Mouse (Mus musculus) Patski (cell line): ENCODE results near the gene Kbtbd6. TPM values are rescaled to one million over a fixed set of nuclear protein-coding genes. Genes with fewer than 3 reads are reported as not detected.

Experiments
- ATAC-seq: fragments of 100-300 bp; one replicate; pipeline ENCODE4 v1.8.0; 2021
- CTCF ChIA-PET: fragments of 350-600 bp; sonication (Branson Sonifier 250); formaldehyde crosslinking; loops from one replicate; lab custom pipeline; 2022; ENCODE audit warnings: inconsistent platforms; lab: Charles Lee
- POLR2A ChIA-PET: fragments of 350-600 bp; sonication (Branson Sonifier 250); formaldehyde crosslinking; loops from one replicate; lab custom pipeline; 2022; ENCODE audit warnings: antibody characterized with exemption, inconsistent platforms; lab: Charles Lee
- DNase-seq: peaks from one replicate; pipeline ENCODE4 v3.0.0-alpha.2; 2011; ENCODE audit warnings: low read depth, low spot score
- H3K27me3 ChIP-seq: fragments of 371-371 bp; one replicate; pipeline ENCODE4 v1.5.1; 2021
- CTCF ChIP-seq: fragments of 100-300 bp; IDR thresholded peaks from one replicate; pipeline ENCODE4 v1.5.1; 2021
- in situ Hi-C: fragments of 300-500 bp; cut with MboI; formaldehyde crosslinking; loops from 3 replicates; pipeline ENCODE4 v1.11.1; 2018; ENCODE audit warnings: low pct_unique_long_range_greater_than_20kb, mixed read lengths
- polyA plus RNA-seq: library from polyadenylated mRNA; unstranded; gene quantifications from one replicate; pipeline ENCODE4 v1.2.3, GENCODE M21; 2021

Gene Kbtbd6
- polyA plus RNA-seq, 1 experiment from 2014 or later = 1.2 TPM

DNA sequence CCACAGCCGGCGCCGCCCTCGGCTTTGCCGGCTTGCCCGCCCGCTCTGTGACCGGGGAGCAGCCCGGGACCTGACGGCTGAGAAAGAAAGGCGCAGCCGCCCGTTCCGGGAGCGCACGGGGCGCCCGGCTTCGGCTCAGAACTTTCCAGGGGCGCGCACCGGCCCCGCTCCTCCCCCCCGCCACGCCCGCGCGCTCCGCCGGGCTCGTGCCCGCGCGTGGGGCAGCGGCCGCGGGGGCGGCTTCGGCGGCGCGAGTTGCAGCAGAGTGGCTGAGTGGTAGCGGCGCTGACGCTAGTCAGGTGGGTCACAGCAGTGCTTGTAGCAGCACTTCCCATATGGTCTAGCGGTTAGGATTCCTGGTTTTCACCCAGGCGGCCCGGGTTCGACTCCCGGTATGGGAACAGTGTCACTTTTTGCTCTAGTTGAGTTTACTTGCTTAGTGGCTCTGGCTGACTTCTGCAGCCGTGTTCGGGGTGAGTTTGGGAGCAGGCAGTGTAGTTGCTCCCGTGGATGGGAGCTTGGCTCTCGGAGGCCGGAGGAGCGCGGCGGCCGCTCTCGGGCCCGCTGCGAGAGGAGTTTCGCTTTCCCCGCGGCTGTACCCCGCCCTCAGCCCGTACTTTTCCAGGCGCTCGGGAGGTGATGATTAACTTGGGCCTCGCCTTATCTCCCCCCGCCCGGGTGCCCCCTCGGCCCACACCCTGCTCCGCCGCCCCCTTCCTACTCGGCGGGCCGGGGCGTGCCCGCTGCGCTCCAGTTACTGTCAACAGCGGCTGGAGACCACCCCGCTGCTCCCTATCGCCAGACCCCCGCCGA lies 29.9 kb downstream of the Kbtbd6 start, which contains the start of gene Wbp4:
Gene Wbp4, minus strand, starts transcription at position 182 of the 813 bp plus-strand sequence.
- in situ Hi-C loops = no loop called here
- no peak for TF ChIP-seq CTCF
- DNase-seq (no peak), ATAC-seq (peak; percentile 70)
- CTCF ChIA-PET = interaction anchor here (1.1 kb wide), 1 partner anchor 106 kb away, joined by 3 read pairs; the partner anchor contains the start of gene Sugt1
- POLR2A ChIA-PET = interaction anchor here (0.8 to 1.2 kb wide), 2 partner anchors 15 to 106 kb away, joined by 3 to 5 read pairs; partner anchors contain the start of gene Sugt1
- H3K27me3 ChIP-seq = no peaks in the 10 kb centered on the region

DNA sequence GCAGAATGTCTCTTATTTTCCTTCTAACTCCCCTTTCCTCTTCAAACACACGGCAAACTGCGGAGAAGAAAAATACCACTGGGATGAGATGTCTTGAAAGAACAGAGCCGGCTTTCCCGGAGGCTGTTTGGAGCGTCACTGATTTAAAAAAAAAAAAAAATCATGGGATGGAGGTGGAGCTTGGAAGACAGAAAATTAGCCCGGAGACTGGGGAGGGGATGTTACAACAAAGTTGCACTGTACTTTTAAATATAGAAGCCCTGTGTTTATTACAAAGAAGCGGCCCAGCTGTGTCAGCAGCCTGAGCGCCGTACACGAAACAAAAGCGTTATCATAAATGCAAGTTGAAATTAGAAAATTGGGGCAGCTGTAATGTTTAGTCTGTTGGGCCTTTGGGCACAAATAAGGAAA lies 30.6 kb downstream of the Kbtbd6 start:
- in situ Hi-C loops = no loop called here
- ATAC-seq (peak; percentile 3), DNase-seq (no peak)
- ChIA-PET POLR2A (interaction anchor here (0.8 to 1.2 kb wide), 2 partner anchors 14 to 106 kb away, joined by 3 to 5 read pairs; partner anchors contain the start of gene Sugt1), CTCF (interaction anchor here (1.6 kb wide), 1 partner anchor 14 kb away, joined by 6 read pairs; no protein-coding TSS in a partner anchor)
- no peak for TF ChIP-seq CTCF
- no peaks in the 10 kb centered on the region for H3K27me3 ChIP-seq

DNA sequence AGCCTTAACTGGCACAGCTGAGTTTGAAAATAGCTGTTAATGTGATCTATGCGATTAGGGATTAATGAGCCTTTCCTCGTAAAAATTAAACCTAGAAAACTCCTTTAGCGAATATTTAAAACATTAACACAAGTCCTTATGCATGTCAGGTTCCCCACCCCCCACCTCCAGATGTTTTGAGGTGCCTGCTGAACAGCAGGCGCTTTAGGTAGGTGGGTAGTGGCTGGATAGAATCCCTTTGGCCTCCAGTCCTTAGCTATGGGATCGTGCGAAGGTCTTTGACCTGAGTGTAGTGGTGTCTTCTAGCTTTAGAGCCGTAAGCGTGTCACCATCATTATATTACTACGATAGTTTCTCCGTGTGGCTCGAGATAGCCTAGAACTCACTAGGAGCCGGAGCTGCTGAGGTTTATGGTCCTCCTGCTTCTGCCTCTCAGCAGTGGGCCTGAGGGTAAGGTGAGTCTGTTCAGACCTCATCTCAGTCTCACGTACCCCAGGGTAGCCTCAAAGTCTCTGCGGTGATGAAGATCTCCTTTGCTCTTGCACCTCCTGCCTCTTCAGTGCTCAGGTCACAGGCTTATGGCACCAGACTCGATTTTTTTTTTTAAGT lies 31.2 kb downstream of the Kbtbd6 start:
- ATAC-seq = no peak
- POLR2A ChIA-PET = interaction anchor here (0.8 to 1.2 kb wide), 3 partner anchors 13 to 105 kb away, joined by 3 to 5 read pairs (median 3); partner anchors contain the start of gene Sugt1
- TF ChIP-seq CTCF = no peak
- in situ Hi-C loops = no loop called here
- CTCF ChIA-PET = interaction anchor here (1.6 kb wide), 1 partner anchor 14 kb away, joined by 6 read pairs; no protein-coding TSS in a partner anchor
- no peak for DNase-seq
- H3K27me3 ChIP-seq = no peaks in the 10 kb centered on the region

DNA sequence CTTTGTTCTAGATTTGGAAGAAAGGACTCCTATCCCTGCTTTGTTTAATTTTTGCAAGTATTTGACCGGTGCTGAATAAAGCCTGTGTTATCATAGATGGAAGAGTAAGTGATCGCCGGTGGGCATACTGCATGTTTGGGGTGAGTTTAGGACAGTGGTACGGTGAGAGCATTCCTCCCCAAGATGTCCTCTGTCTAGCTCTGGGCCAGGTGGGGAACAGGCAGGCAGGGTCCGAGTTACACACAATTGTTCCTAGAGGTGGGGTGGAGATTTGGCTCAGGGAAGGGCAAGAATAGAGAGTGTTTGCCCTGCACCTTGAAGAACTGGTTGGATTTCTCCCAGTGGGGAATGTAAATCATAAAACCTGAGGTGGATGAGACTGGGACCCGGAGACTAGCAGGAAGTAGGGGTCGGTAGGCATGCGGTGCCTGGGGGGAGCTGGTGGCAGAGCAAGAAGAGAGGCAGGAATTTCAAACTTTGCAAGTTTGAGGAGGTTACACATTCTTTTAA lies 32.0 kb downstream of the Kbtbd6 start:
- CTCF ChIA-PET = interaction anchor here (1.6 kb wide), 1 partner anchor 13 kb away, joined by 6 read pairs; no protein-coding TSS in a partner anchor
- DNase-seq = no peak
- no peak for ATAC-seq
- POLR2A ChIA-PET = interaction anchor here (1.0 to 1.2 kb wide), 2 partner anchors 74 to 85 kb away, joined by 3 read pairs; no protein-coding TSS in a partner anchor
- no peak for TF ChIP-seq CTCF
- no peaks in the 10 kb centered on the region for H3K27me3 ChIP-seq
- in situ Hi-C loops = no loop called here

DNA sequence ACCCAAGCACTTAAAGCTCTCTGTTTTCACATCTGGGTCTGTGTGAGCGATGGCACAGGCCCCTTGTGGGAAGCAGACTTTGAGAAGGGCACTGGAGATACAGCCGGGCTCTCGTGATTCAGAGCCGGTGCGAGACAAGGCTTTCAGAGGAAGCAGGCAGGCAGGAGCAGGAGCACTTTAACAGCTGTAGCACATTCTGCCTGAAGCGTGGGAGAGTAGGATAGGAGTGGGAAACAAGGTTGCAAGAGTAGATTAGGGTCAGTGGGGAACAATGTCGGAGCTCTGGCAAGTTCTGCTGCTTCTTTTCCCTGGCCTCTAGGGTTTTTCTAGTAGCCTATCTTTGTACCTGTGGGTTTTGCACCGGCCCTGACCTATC lies 35.0 kb downstream of the Kbtbd6 start:
- ATAC-seq (peak; percentile 7), DNase-seq (no peak)
- CTCF ChIA-PET = interaction anchor here (0.9 to 1.6 kb wide), 3 partner anchors 26 to 46 kb away, joined by 3 to 4 read pairs (median 4); no protein-coding TSS in a partner anchor
- in situ Hi-C loops = no loop called here
- POLR2A ChIA-PET = interaction anchor here (0.5 kb wide), 1 partner anchor 97 kb away, joined by 5 read pairs; no protein-coding TSS in a partner anchor
- no peaks in the 10 kb centered on the region for H3K27me3 ChIP-seq
- no peak for TF ChIP-seq CTCF

DNA sequence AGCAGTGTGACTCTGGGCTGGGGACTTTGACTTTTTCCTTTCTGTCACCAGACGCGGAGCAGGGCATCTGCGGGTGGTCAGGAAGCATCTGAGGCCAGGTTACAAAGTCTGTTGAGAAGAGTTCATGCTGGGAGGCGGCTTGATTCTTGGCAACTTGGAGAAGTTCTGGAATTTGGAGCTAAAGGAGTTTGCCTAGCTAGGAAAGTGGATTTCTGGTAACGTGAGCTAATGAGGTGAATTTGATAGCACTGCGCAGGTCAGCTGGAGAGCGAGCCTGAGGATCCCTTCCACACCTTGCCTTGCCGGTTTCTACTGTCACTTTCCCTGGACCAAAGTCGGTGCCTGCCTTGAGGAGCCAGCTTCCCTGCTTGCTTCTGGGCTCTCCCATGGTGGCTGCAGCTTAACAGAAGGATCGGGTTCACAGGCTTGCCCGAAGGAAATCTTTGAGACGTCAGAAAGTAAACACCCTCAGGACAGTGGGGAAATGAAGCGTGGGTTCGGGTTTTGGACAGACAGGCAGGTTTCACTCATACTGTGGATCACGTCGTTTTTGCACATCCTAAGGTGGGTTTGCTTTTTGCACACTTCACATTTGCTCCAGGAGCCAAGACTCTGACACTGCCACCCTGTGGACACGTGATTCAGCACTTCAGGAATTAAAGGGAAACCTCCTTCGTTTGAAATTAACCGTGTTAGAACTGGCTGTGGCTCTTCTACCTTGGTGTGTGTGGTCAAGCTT lies 35.5 kb downstream of the Kbtbd6 start:
- DNase-seq = no peak
- no peaks in the 10 kb centered on the region for H3K27me3 ChIP-seq
- no peak for TF ChIP-seq CTCF
- ChIA-PET CTCF (interaction anchor here (0.8 to 1.6 kb wide), 6 partner anchors 25 to 101 kb away, joined by 3 to 4 read pairs (median 4); no protein-coding TSS in a partner anchor), POLR2A (interaction anchor here (0.7 kb wide), 1 partner anchor 89 kb away, joined by 3 read pairs; no protein-coding TSS in a partner anchor)
- in situ Hi-C loops = no loop called here
- ATAC-seq = peak; percentile 27

DNA sequence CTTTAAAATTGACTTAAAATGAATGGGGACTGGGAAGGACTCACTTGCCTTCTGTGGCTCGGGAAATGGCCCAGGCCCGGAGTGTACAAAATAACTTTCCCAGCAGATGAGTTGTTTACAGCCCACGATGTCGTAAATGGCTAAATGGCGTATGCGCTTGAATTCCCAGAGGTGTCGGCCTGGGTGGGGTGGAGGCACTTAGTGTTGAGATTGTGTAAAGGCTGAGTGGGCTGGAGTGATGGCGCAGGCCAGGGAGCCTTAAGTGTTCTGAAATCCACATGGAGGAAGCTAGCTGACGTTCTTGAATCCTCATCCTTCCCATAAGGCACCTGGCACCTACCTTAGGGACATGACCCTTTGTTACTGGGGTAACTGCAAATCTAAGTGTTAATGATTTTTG lies 36.9 kb downstream of the Kbtbd6 start:
- ChIA-PET CTCF (interaction anchor here (0.9 to 1.2 kb wide), 3 partner anchors 32 to 99 kb away, joined by 3 to 4 read pairs (median 3); partner anchors contain the start of gene Sugt1), POLR2A (interaction anchor here (0.7 kb wide), 1 partner anchor 235 kb away, joined by 3 read pairs; no protein-coding TSS in a partner anchor)
- in situ Hi-C loops = no loop called here
- DNase-seq = no peak
- H3K27me3 ChIP-seq = no peaks in the 10 kb centered on the region
- no peak for ATAC-seq
- TF ChIP-seq CTCF = no peak

DNA sequence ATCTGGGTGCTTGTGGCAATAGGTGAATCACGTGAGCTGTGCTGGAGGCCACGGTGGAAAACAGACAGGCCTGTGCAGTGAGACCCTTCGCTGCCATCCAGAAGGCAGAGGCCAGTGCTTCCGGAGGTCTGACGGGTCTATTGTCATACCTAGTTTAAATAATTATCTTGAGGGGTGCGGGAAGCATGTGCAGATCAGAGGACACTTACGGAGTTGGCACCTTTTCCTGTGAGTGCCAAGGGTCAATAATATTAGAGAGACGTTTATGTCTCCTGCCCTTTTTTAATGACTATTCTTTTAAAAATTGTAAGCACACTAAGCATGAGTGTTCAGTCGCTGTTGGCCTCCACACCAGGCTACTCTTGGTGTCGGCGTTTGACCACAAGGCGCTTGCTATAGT lies 37.5 kb downstream of the Kbtbd6 start:
- no peaks in the 10 kb centered on the region for H3K27me3 ChIP-seq
- ChIA-PET CTCF (no interaction called here), POLR2A (no interaction called here)
- TF ChIP-seq CTCF = no peak
- ATAC-seq = no peak
- in situ Hi-C loops = no loop called here
- no peak for DNase-seq

DNA sequence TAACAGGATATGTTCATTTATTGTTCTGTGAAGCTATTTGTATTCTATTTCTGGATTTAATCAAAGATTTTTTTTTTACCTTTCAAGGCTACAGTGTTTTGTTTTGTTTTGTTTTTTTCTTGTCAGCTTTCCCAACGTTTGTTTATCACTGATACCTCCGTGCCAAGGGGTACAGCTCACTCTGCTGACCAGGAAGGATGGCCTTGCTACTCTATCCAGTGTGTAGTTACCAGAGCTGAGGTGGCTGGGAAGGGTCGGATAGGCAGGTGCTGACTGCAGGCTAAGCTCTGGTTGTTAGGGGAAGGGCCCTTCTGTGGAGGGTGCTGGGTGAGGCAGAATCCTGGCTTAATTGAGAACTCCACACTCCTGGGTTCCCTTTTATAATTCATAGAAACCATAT lies 38.6 kb downstream of the Kbtbd6 start:
- no peak for DNase-seq
- POLR2A ChIA-PET = interaction anchor here (0.8 kb wide), 1 partner anchor 11 kb away, joined by 4 read pairs; no protein-coding TSS in a partner anchor
- no peaks in the 10 kb centered on the region for H3K27me3 ChIP-seq
- CTCF ChIA-PET = no interaction called here
- TF ChIP-seq CTCF = no peak
- in situ Hi-C loops = no loop called here
- ATAC-seq = no peak
